Mouse (Mus musculus): Measurements from ENCODE around the gene Znrf2. TPM values are rescaled to one million over a fixed set of nuclear protein-coding genes. Genes with fewer than 3 reads are reported as not detected.
"Not testable (repeated sequence)": the region's sequence is repeated elsewhere in the genome, so short reads cannot be mapped to it uniquely, and the experiment has no call there.

Znrf2 gene
- polyA plus RNA-seq, 1 experiment from 2014 or later = 2.9 TPM

GRCm38 (mm10) chr6:54855801-54856583, 39.3 kb downstream of the Znrf2 start:
- WGBS (ENCODE audit: insufficient replicate concordance) = 64% methylated on average over 4 of the region's 4 CpGs
- no peak for ATAC-seq
- H3K27me3 ChIP-seq (replicated peaks) = no peaks in the 10 kb centered on the region

GRCm38 (mm10) chr6:54859159-54859558, 42.4 kb downstream of the Znrf2 start:
- WGBS (ENCODE audit: insufficient replicate concordance) = 80% methylated on average over 5 of the region's 5 CpGs
- H3K27me3 ChIP-seq (replicated peaks); H3K9ac ChIP-seq; H3K4me3 ChIP-seq; H3K9me3 ChIP-seq (replicated peaks); H3K36me3 ChIP-seq; H3K27ac ChIP-seq; H3K4me2 ChIP-seq; ATAC-seq: not testable (repeated sequence)
- peaks cover 29% of the 10 kb centered on the region for H3K4me1 ChIP-seq

More at GRCm38 (mm10) chr6:54855801-54856583, 39.3 kb downstream of the Znrf2 start:
- no peak overlapping the region for H3K27ac ChIP-seq
- peaks cover 58% of the 10 kb centered on the region for H3K4me1 ChIP-seq
- H3K36me3 ChIP-seq = no peaks in the 10 kb centered on the region
- H3K9ac ChIP-seq = no peak overlapping the region
- H3K9me3 ChIP-seq (replicated peaks) = no peaks in the 10 kb centered on the region
- H3K4me3 ChIP-seq = no peak overlapping the region
- H3K4me2 ChIP-seq = no peak overlapping the region

GRCm38 (mm10) chr6:54860180-54860579, 43.5 kb downstream of the Znrf2 start:
- H3K36me3 ChIP-seq = 0 out of 2 replicates have a peak, but pooled peaks cover 4% of the 10 kb centered on the region
- no peak for ATAC-seq
- no peaks in the 10 kb centered on the region for H3K9me3 ChIP-seq (replicated peaks)
- no peak overlapping the region for H3K4me2 ChIP-seq
- peaks cover 21% of the 10 kb centered on the region for H3K4me1 ChIP-seq
- no peak overlapping the region for H3K4me3 ChIP-seq
- H3K9ac ChIP-seq = no peak overlapping the region
- no peaks in the 10 kb centered on the region for H3K27me3 ChIP-seq (replicated peaks)
- H3K27ac ChIP-seq = no peak overlapping the region

- 72% methylated on average over 5 of the region's 5 CpGs for WGBS (ENCODE audit: insufficient replicate concordance)
- no peak overlapping the region for H3K27ac ChIP-seq
Measured at GRCm38 (mm10) chr6:54866731-54867410, 50.2 kb downstream of the Znrf2 start.

GRCm38 (mm10) chr6:54867411-54867745, 50.7 kb downstream of the Znrf2 start:
- no peak overlapping the region for H3K27ac ChIP-seq
- no peak overlapping the region for H3K4me3 ChIP-seq
- 0 out of 2 replicates have a peak, but pooled peaks cover 4% of the 10 kb centered on the region for H3K36me3 ChIP-seq
- no peak overlapping the region for H3K9ac ChIP-seq
- ATAC-seq = no peak
- H3K9me3 ChIP-seq (replicated peaks) = no peaks in the 10 kb centered on the region
- peaks cover 7% of the 10 kb centered on the region; the same call in 1 of the 2 replicates for H3K4me1 ChIP-seq
- WGBS (ENCODE audit: insufficient replicate concordance) = 40% methylated on average over 4 of the region's 4 CpGs
- H3K27me3 ChIP-seq (replicated peaks) = no peaks in the 10 kb centered on the region
- H3K4me2 ChIP-seq = no peak overlapping the region

More at GRCm38 (mm10) chr6:54866731-54867410, 50.2 kb downstream of the Znrf2 start:
- no peak overlapping the region for H3K9ac ChIP-seq
- H3K27me3 ChIP-seq (replicated peaks) = no peaks in the 10 kb centered on the region
- ATAC-seq = no peak
- no peak overlapping the region for H3K4me2 ChIP-seq
- H3K4me1 ChIP-seq = peaks cover 7% of the 10 kb centered on the region; the same call in 1 of the 2 replicates
- H3K4me3 ChIP-seq = no peak overlapping the region
- 0 out of 2 replicates have a peak, but pooled peaks cover 4% of the 10 kb centered on the region for H3K36me3 ChIP-seq
- H3K9me3 ChIP-seq (replicated peaks) = no peaks in the 10 kb centered on the region

- Histone ChIP-seq H3K4me2 (no peak overlapping the region), H3K4me3 (no peak overlapping the region), H3K9ac (no peak overlapping the region), H3K4me1 (peaks cover 16% of the 10 kb centered on the region), H3K27me3 (replicated peaks) (no peaks in the 10 kb centered on the region), H3K27ac (no peak overlapping the region), H3K9me3 (replicated peaks) (no peaks in the 10 kb centered on the region), H3K36me3 (0 out of 2 replicates have a peak, but pooled peaks cover 1% of the 10 kb centered on the region)
- 74% methylated on average over 5 of the region's 5 CpGs for WGBS (ENCODE audit: insufficient replicate concordance)
- ATAC-seq = no peak
Measured at GRCm38 (mm10) chr6:54873029-54873428, 56.3 kb downstream of the Znrf2 start.

- Histone ChIP-seq H3K27me3 (replicated peaks) (no peaks in the 10 kb centered on the region), H3K4me1 (peaks cover 16% of the 10 kb centered on the region), H3K36me3 (peaks cover 13% of the 10 kb centered on the region), H3K4me2 (no peak overlapping the region), H3K27ac (no peak overlapping the region), H3K4me3 (no peak overlapping the region), H3K9me3 (replicated peaks) (no peaks in the 10 kb centered on the region), H3K9ac (no peak overlapping the region)
- 0 out of 2 replicates have a peak, but pooled peaks have one; percentile 40 for ATAC-seq
- WGBS (ENCODE audit: insufficient replicate concordance) = 13% methylated on average over 5 of the region's 5 CpGs
Measured at GRCm38 (mm10) chr6:54876782-54877181, 60.1 kb downstream of the Znrf2 start.

GRCm38 (mm10) chr6:54877651-54878050, 60.9 kb downstream of the Znrf2 start:
- no peak for ATAC-seq
- Histone ChIP-seq H3K9me3 (replicated peaks) (no peaks in the 10 kb centered on the region), H3K4me3 (no peak overlapping the region), H3K36me3 (peaks cover 13% of the 10 kb centered on the region), H3K4me2 (no peak overlapping the region), H3K9ac (no peak overlapping the region), H3K4me1 (peaks cover 16% of the 10 kb centered on the region), H3K27me3 (replicated peaks) (no peaks in the 10 kb centered on the region), H3K27ac (no peak overlapping the region)
- 64% methylated on average over 3 of the region's 3 CpGs for WGBS (ENCODE audit: insufficient replicate concordance)

- peaks cover 13% of the 10 kb centered on the region for H3K36me3 ChIP-seq
Measured at GRCm38 (mm10) chr6:54878546-54878945, 61.8 kb downstream of the Znrf2 start.

GRCm38 (mm10) chr6:54880086-54880485, 63.4 kb downstream of the Znrf2 start:
- Histone ChIP-seq H3K36me3 (peaks cover 13% of the 10 kb centered on the region), H3K9me3 (replicated peaks) (no peaks in the 10 kb centered on the region), H3K27ac (no peak overlapping the region), H3K27me3 (replicated peaks) (no peaks in the 10 kb centered on the region), H3K4me3 (no peak overlapping the region), H3K4me2 (no peak overlapping the region), H3K9ac (no peak overlapping the region), H3K4me1 (peaks cover 21% of the 10 kb centered on the region)
- 90% methylated on average over 4 of the region's 4 CpGs for WGBS (ENCODE audit: insufficient replicate concordance)
- ATAC-seq = no peak

More at GRCm38 (mm10) chr6:54878546-54878945, 61.8 kb downstream of the Znrf2 start:
- H3K4me3 ChIP-seq = no peak overlapping the region
- H3K4me2 ChIP-seq = no peak overlapping the region
- no peak overlapping the region for H3K9ac ChIP-seq
- no peaks in the 10 kb centered on the region for H3K27me3 ChIP-seq (replicated peaks)
- H3K9me3 ChIP-seq (replicated peaks) = no peaks in the 10 kb centered on the region
- H3K4me1 ChIP-seq = peaks cover 21% of the 10 kb centered on the region
- no peak overlapping the region for H3K27ac ChIP-seq
- ATAC-seq = no peak

- H3K4me2 ChIP-seq = no peak overlapping the region
- peaks cover 10% of the 10 kb centered on the region for H3K36me3 ChIP-seq
- H3K27ac ChIP-seq = no peak overlapping the region
- H3K9me3 ChIP-seq (replicated peaks) = no peaks in the 10 kb centered on the region
- no peaks in the 10 kb centered on the region for H3K27me3 ChIP-seq (replicated peaks)
- H3K4me1 ChIP-seq = 0 out of 2 replicates have a peak, but pooled peaks cover 4% of the 10 kb centered on the region
- H3K9ac ChIP-seq = no peak overlapping the region
- ATAC-seq = no peak
- WGBS (ENCODE audit: insufficient replicate concordance) = 67% methylated on average over 2 of the region's 2 CpGs
- H3K4me3 ChIP-seq = no peak overlapping the region
Measured at GRCm38 (mm10) chr6:54883424-54883823, 66.7 kb downstream of the Znrf2 start.

- Histone ChIP-seq H3K27me3 (replicated peaks) (no peaks in the 10 kb centered on the region), H3K36me3 (peaks cover 3% of the 10 kb centered on the region), H3K9me3 (replicated peaks) (no peaks in the 10 kb centered on the region), H3K4me1 (0 out of 2 replicates have a peak, but pooled peaks cover 4% of the 10 kb centered on the region), H3K4me3 (no peak overlapping the region), H3K4me2 (no peak overlapping the region), H3K27ac (no peak overlapping the region), H3K9ac (no peak overlapping the region)
- 84% methylated on average over 7 of the region's 7 CpGs for WGBS (ENCODE audit: insufficient replicate concordance)
- no peak for ATAC-seq
Measured at GRCm38 (mm10) chr6:54886195-54886594, 69.5 kb downstream of the Znrf2 start.

All from liver, embryonic 12.5 days (tissue).